Mouse (Mus musculus) forebrain, embryonic 16.5 days (tissue): Measurements from ENCODE around the gene Dnajb12. TPM values are rescaled to one million over a fixed set of nuclear protein-coding genes. Genes with fewer than 3 reads are reported as not detected.

Experiments
- ATAC-seq: fragments of 200-750 bp; cut with Nextera tagmentation; 2 replicates; pipeline ENCODE4 v1.8.0; 2017; ENCODE audit warnings: mild to moderate bottlenecking, moderate library complexity
- H3K27ac ChIP-seq: fragments of 300-500 bp; sonication (generic); 2 replicates; pipeline ENCODE4 v1.5.1; 2014; ENCODE audit warnings: low read length, control low read depth
- H3K27me3 ChIP-seq: fragments of 300-500 bp; sonication (generic); replicated peaks from 2 replicates; pipeline ENCODE4 v1.6.1; 2014; ENCODE audit warnings: low read length; ENCODE audit not compliant: control insufficient read depth, insufficient read depth
- H3K36me3 ChIP-seq: fragments of 300-500 bp; sonication (generic); 2 replicates; pipeline ENCODE4 v1.6.1; 2014; ENCODE audit not compliant: control insufficient read depth, insufficient read depth
- H3K4me1 ChIP-seq: fragments of 300-500 bp; sonication (generic); replicated peaks from 2 replicates; pipeline ENCODE4 v1.6.1; 2014; ENCODE audit warnings: low read length; ENCODE audit not compliant: control insufficient read depth, insufficient read depth
- H3K4me2 ChIP-seq: fragments of 300-500 bp; sonication (generic); 2 replicates; pipeline ENCODE4 v1.6.1; 2014; ENCODE audit warnings: mild to moderate bottlenecking, low read length, control low read depth
- H3K4me3 ChIP-seq: fragments of 300-500 bp; sonication (generic); replicated peaks from 2 replicates; pipeline ENCODE4 v1.5.1; 2014; ENCODE audit warnings: mild to moderate bottlenecking, low read length, control low read depth
- H3K9ac ChIP-seq: fragments of 300-500 bp; sonication (generic); replicated peaks from 2 replicates; pipeline ENCODE4 v1.6.1; 2014; ENCODE audit warnings: low read depth, low read length, control low read depth
- H3K9me3 ChIP-seq: fragments of 300-500 bp; sonication (generic); 2 replicates; pipeline ENCODE4 v1.6.1; 2016; ENCODE audit warnings: low read length; ENCODE audit not compliant: control insufficient read depth
- WGBS: fragments of 180-500 bp; shearing (Covaris S2); extraction: QIAGEN DNeasy Blood & Tissue Kit; methylation state at CpG from one replicate; pipeline ENCODE4 v1.1.7; 2014; 5-methylcytosine and 5-hydroxymethylcytosine counted together
- polyA plus RNA-seq: library from polyadenylated mRNA; unstranded; fragments of >200 nt; fragmentation: Nextera tagmentation; extraction: Ambion mirVana; gene quantifications from 2 replicates; pipeline ENCODE4 v1.2.1, GENCODE M21; 2015

Gene Dnajb12
- polyA plus RNA-seq, 1 experiment from 2014 or later = 18.5 TPM

- Histone ChIP-seq H3K9ac (no peak overlapping the region), H3K4me1 (peaks cover 8% of the 10 kb centered on the region; the same call in 1 of the 2 replicates), H3K9me3 (no peaks in the 10 kb centered on the region), H3K4me2 (no peak overlapping the region), H3K27ac (no peak overlapping the region), H3K4me3 (no peak overlapping the region), H3K27me3 (no peaks in the 10 kb centered on the region), H3K36me3 (0 out of 2 replicates have a peak, but pooled peaks cover 3% of the 10 kb centered on the region)
- ATAC-seq = peak; percentile 7; the same call in 1 of the 2 replicates
- WGBS = 78% methylated on average over 15 of the region's 15 CpGs
Measured at GRCm38 (mm10) chr10:59889953-59890751, 10.8 kb downstream of the Dnajb12 start.

- 0 out of 2 replicates have a peak, but pooled peaks cover 3% of the 10 kb centered on the region for H3K36me3 ChIP-seq
- H3K4me1 ChIP-seq = peaks cover 31% of the 10 kb centered on the region
- no peak overlapping the region for H3K4me3 ChIP-seq
- no peak overlapping the region for H3K4me2 ChIP-seq
- H3K27me3 ChIP-seq = no peaks in the 10 kb centered on the region
- peak overlapping the region; percentile 41 for H3K9ac ChIP-seq
- H3K27ac ChIP-seq = peak overlapping the region; percentile 47
- ATAC-seq = peak; percentile 34
- H3K9me3 ChIP-seq = no peaks in the 10 kb centered on the region
- WGBS = 19% methylated on average over 6 of the region's 6 CpGs
Measured at GRCm38 (mm10) chr10:59892977-59893376, 13.6 kb downstream of the Dnajb12 start.

- H3K9me3 ChIP-seq = no peaks in the 10 kb centered on the region
- no peaks in the 10 kb centered on the region for H3K27me3 ChIP-seq
- 0 out of 2 replicates have a peak, but pooled peaks cover 3% of the 10 kb centered on the region for H3K36me3 ChIP-seq
- WGBS = 80% methylated on average over 25 of the region's 25 CpGs
- no peak overlapping the region for H3K4me3 ChIP-seq
- peaks cover 46% of the 10 kb centered on the region for H3K4me1 ChIP-seq
- H3K4me2 ChIP-seq = no peak overlapping the region
- H3K9ac ChIP-seq = no peak overlapping the region
- no peak for ATAC-seq
- peak overlapping the region; percentile 17 for H3K27ac ChIP-seq
Measured at GRCm38 (mm10) chr10:59894251-59895160, 15.2 kb downstream of the Dnajb12 start.

GRCm38 (mm10) chr10:59895460-59896186, 16.3 kb downstream of the Dnajb12 start:
- no peak overlapping the region for H3K27ac ChIP-seq
- no peak overlapping the region for H3K9ac ChIP-seq

GRCm38 (mm10) chr10:59896211-59896610, 16.9 kb downstream of the Dnajb12 start:
- H3K9me3 ChIP-seq = no peaks in the 10 kb centered on the region
- peak overlapping the region; percentile 98 for H3K27ac ChIP-seq
- no peaks in the 10 kb centered on the region for H3K27me3 ChIP-seq
- ATAC-seq = no peak
- no peak overlapping the region for H3K4me3 ChIP-seq
- H3K36me3 ChIP-seq = no peaks in the 10 kb centered on the region
- H3K4me2 ChIP-seq = no peak overlapping the region
- H3K9ac ChIP-seq = peak overlapping the region; percentile 2; the same call in 1 of the 2 replicates
- H3K4me1 ChIP-seq = peaks cover 63% of the 10 kb centered on the region
- 93% methylated on average over 4 of the region's 4 CpGs for WGBS

More at GRCm38 (mm10) chr10:59895460-59896186, 16.3 kb downstream of the Dnajb12 start:
- H3K9me3 ChIP-seq = no peaks in the 10 kb centered on the region
- H3K4me1 ChIP-seq = peaks cover 57% of the 10 kb centered on the region
- WGBS = 93% methylated on average over 17 of the region's 17 CpGs
- ATAC-seq = no peak
- H3K36me3 ChIP-seq = 0 out of 2 replicates have a peak, but pooled peaks cover 2% of the 10 kb centered on the region
- H3K27me3 ChIP-seq = no peaks in the 10 kb centered on the region
- no peak overlapping the region for H3K4me3 ChIP-seq
- no peak overlapping the region for H3K4me2 ChIP-seq

- H3K4me3 ChIP-seq = no peak overlapping the region
- peak overlapping the region; percentile 49 for H3K9ac ChIP-seq
- H3K36me3 ChIP-seq = no peaks in the 10 kb centered on the region
- H3K27ac ChIP-seq = peak overlapping the region; percentile 98
- peak overlapping the region; percentile 39 for H3K4me2 ChIP-seq
- 32% methylated on average over 3 of the region's 3 CpGs for WGBS
- peaks cover 69% of the 10 kb centered on the region for H3K4me1 ChIP-seq
- no peaks in the 10 kb centered on the region for H3K27me3 ChIP-seq
- ATAC-seq = peak; percentile 13
- no peaks in the 10 kb centered on the region for H3K9me3 ChIP-seq
Measured at GRCm38 (mm10) chr10:59896911-59897331, 17.6 kb downstream of the Dnajb12 start.

- Histone ChIP-seq H3K4me2 (peak overlapping the region; percentile 39), H3K4me3 (no peak overlapping the region)
- 4% methylated on average over 5 of the region's 5 CpGs for WGBS
Measured at GRCm38 (mm10) chr10:59897511-59897910, 18.2 kb downstream of the Dnajb12 start.

GRCm38 (mm10) chr10:59898180-59898778, 18.9 kb downstream of the Dnajb12 start:
- WGBS = 48% methylated on average over 9 of the region's 9 CpGs
- Histone ChIP-seq H3K9me3 (no peaks in the 10 kb centered on the region), H3K36me3 (no peaks in the 10 kb centered on the region), H3K27ac (peak overlapping the region; percentile 98), H3K9ac (peak overlapping the region; percentile 40; the same call in 1 of the 2 replicates), H3K4me1 (peaks cover 68% of the 10 kb centered on the region), H3K4me2 (no peak overlapping the region), H3K4me3 (no peak overlapping the region; the same call in 1 of the 2 replicates), H3K27me3 (no peaks in the 10 kb centered on the region)
- ATAC-seq = no peak

More at GRCm38 (mm10) chr10:59897511-59897910, 18.2 kb downstream of the Dnajb12 start:
- no peaks in the 10 kb centered on the region for H3K36me3 ChIP-seq
- peak overlapping the region; percentile 98 for H3K27ac ChIP-seq
- ATAC-seq = peak; percentile 32
- H3K9me3 ChIP-seq = no peaks in the 10 kb centered on the region
- H3K27me3 ChIP-seq = no peaks in the 10 kb centered on the region
- peaks cover 71% of the 10 kb centered on the region for H3K4me1 ChIP-seq
- H3K9ac ChIP-seq = peak overlapping the region; percentile 49
